10 mouse cellular contexts compared by ENCODE assay signal in genomic region chr5:43818695-43819094, GRCm38 (mm10). TPM values are rescaled to one million over a fixed set of nuclear protein-coding genes. Genes with fewer than 3 reads are reported as not detected.
DNase-seq lines count a peak whose midpoint lies in the region; ATAC-seq and TF ChIP-seq lines count a peak whose summit lies in the region.
"Had no signal": no experiment of that assay in that cellular context is flagged by ENCODE, and none has a peak within 500 bp of the region (broad histone marks: within the 10 kb centered on the region; RNA-seq: fewer than 3 reads in every experiment).

Bst1 (plus strand) TSS chr5:43818885.

- ATAC-seq in embryonic facial prominence, embryonic 14.5 days (ENCODE audit: low read depth) = no peak
- 0 out of 2 replicates have a peak, but pooled peaks have one; percentile 17 for ATAC-seq in midbrain, embryonic 13.5 days
- no peak for ATAC-seq in midbrain, embryonic 16.5 days
- ATAC-seq in lung, embryonic 14.5 days (ENCODE audit: insufficient read depth) = peak; percentile 44; the same call in 1 of the 2 replicates
- ATAC-seq in inflammation-experienced regulatory T-cells, adult 6 months = no peak

- peak; percentile 22 for DNase-seq in embryonic facial prominence, embryonic 14.5 days (ENCODE audit: low spot score)
- DNase-seq in embryonic facial prominence, embryonic 10.5 days (ENCODE audit: low spot score) = no peak
- peak; percentile 44 for DNase-seq in lung, embryonic 14.5 days
- no peak for DNase-seq in cerebellum, postnatal 25 days
- DNase-seq in MN1 (ENCODE audit: low spot score) = no peak
- DNase-seq: gastrocnemius, postnatal 10 days had no signal

- H3K4me3 ChIP-seq in embryonic facial prominence, embryonic 14.5 days (ENCODE audit: low read depth, low read length) = no peak within 1 kb of the TSS
- no peak within 1 kb of the TSS for H3K4me3 ChIP-seq in embryonic facial prominence, embryonic 10.5 days
- no peak within 1 kb of the TSS for H3K4me3 ChIP-seq in midbrain, embryonic 13.5 days (replicated peaks)
- no peak within 1 kb of the TSS for H3K4me3 ChIP-seq in midbrain, embryonic 16.5 days (ENCODE audit: low read depth, low read length)
- no peak within 1 kb of the TSS for H3K4me3 ChIP-seq in lung, embryonic 14.5 days (ENCODE audit: low read depth, low read length)
- H3K4me3 ChIP-seq: hindbrain, embryonic 13.5 days had no signal

- H3K4me2 ChIP-seq in embryonic facial prominence, embryonic 14.5 days (ENCODE audit: low read depth, low read length) = no peak within 1 kb of the TSS
- H3K4me2 ChIP-seq in midbrain, embryonic 13.5 days (replicated peaks) = no peak within 1 kb of the TSS
- no peak within 1 kb of the TSS for H3K4me2 ChIP-seq in midbrain, embryonic 16.5 days (ENCODE audit: low read length)
- no peak within 1 kb of the TSS for H3K4me2 ChIP-seq in lung, embryonic 14.5 days
- H3K4me2 ChIP-seq: hindbrain, embryonic 13.5 days had no signal

- no peak within 1 kb of the TSS for H3K9ac ChIP-seq in embryonic facial prominence, embryonic 14.5 days (ENCODE audit: low read depth, low read length)
- no peak within 1 kb of the TSS for H3K9ac ChIP-seq in midbrain, embryonic 13.5 days (replicated peaks)
- H3K9ac ChIP-seq in midbrain, embryonic 16.5 days (ENCODE audit: low read depth, low read length) = no peak within 1 kb of the TSS
- no peak within 1 kb of the TSS for H3K9ac ChIP-seq in lung, embryonic 14.5 days
- H3K9ac ChIP-seq: hindbrain, embryonic 13.5 days had no signal

- TF ChIP-seq CTCF in lung, embryonic 14.5 days (IDR thresholded peaks at IDR 0.05; ENCODE audit: low read depth) = no peak

- H3K36me3 ChIP-seq in embryonic facial prominence, embryonic 14.5 days (ENCODE audit: control insufficient read depth, insufficient read depth, low read length) = no peaks in the 10 kb centered on the region
- no peaks in the 10 kb centered on the region for H3K36me3 ChIP-seq in embryonic facial prominence, embryonic 10.5 days (replicated peaks)
- H3K36me3 ChIP-seq in midbrain, embryonic 13.5 days = no peaks in the 10 kb centered on the region
- H3K36me3 ChIP-seq in midbrain, embryonic 16.5 days (ENCODE audit: control insufficient read depth, insufficient read depth, low read length) = no peaks in the 10 kb centered on the region
- H3K36me3 ChIP-seq in lung, embryonic 14.5 days (ENCODE audit: insufficient read depth) = no peaks in the 10 kb centered on the region
- H3K36me3 ChIP-seq: hindbrain, embryonic 13.5 days had no signal

- H3K27ac ChIP-seq in embryonic facial prominence, embryonic 14.5 days (replicated peaks; ENCODE audit: low read depth, low read length) = no peak within 1 kb of the TSS
- H3K27ac ChIP-seq in embryonic facial prominence, embryonic 10.5 days (replicated peaks) = no peak within 1 kb of the TSS
- H3K27ac ChIP-seq in midbrain, embryonic 13.5 days = no peak within 1 kb of the TSS
- no peak within 1 kb of the TSS for H3K27ac ChIP-seq in midbrain, embryonic 16.5 days (ENCODE audit: low read length)
- no peak within 1 kb of the TSS for H3K27ac ChIP-seq in lung, embryonic 14.5 days (ENCODE audit: low read depth)
- H3K27ac ChIP-seq: hindbrain, embryonic 13.5 days had no signal

- no peaks in the 10 kb centered on the region for H3K9me3 ChIP-seq in embryonic facial prominence, embryonic 14.5 days (ENCODE audit: control insufficient read depth, low read length)
- no peaks in the 10 kb centered on the region for H3K9me3 ChIP-seq in embryonic facial prominence, embryonic 10.5 days
- H3K9me3 ChIP-seq in midbrain, embryonic 13.5 days = no peaks in the 10 kb centered on the region
- no peaks in the 10 kb centered on the region for H3K9me3 ChIP-seq in midbrain, embryonic 16.5 days (replicated peaks; ENCODE audit: control insufficient read depth, low read length, poor library complexity, severe bottlenecking)
- H3K9me3 ChIP-seq in lung, embryonic 14.5 days (ENCODE audit: low read depth, low read length) = no peaks in the 10 kb centered on the region
- H3K9me3 ChIP-seq: hindbrain, embryonic 13.5 days had no signal

- H3K27me3 ChIP-seq in embryonic facial prominence, embryonic 14.5 days (replicated peaks; ENCODE audit: control insufficient read depth, insufficient read depth, low read length) = no peaks in the 10 kb centered on the region
- H3K27me3 ChIP-seq in embryonic facial prominence, embryonic 10.5 days (replicated peaks; ENCODE audit: low read depth, poor library complexity, severe bottlenecking) = no peaks in the 10 kb centered on the region
- H3K27me3 ChIP-seq in midbrain, embryonic 13.5 days = no peaks in the 10 kb centered on the region
- H3K27me3 ChIP-seq in midbrain, embryonic 16.5 days (ENCODE audit: control insufficient read depth, insufficient read depth, low read depth, low read length) = no peaks in the 10 kb centered on the region
- no peaks in the 10 kb centered on the region for H3K27me3 ChIP-seq in lung, embryonic 14.5 days (ENCODE audit: insufficient read depth, low read length)

- H3K4me1 ChIP-seq in embryonic facial prominence, embryonic 14.5 days (ENCODE audit: control insufficient read depth, insufficient read depth, low read length) = no peaks in the 10 kb centered on the region
- peaks cover 8% of the 10 kb centered on the region for H3K4me1 ChIP-seq in embryonic facial prominence, embryonic 10.5 days
- H3K4me1 ChIP-seq in midbrain, embryonic 13.5 days (replicated peaks) = no peaks in the 10 kb centered on the region
- H3K4me1 ChIP-seq in midbrain, embryonic 16.5 days (ENCODE audit: control insufficient read depth, insufficient read depth, low read length) = no peaks in the 10 kb centered on the region
- 0 out of 2 replicates have a peak, but pooled peaks cover 4% of the 10 kb centered on the region for H3K4me1 ChIP-seq in lung, embryonic 14.5 days (ENCODE audit: insufficient read depth)
- H3K4me1 ChIP-seq: hindbrain, embryonic 13.5 days had no signal

- WGBS in embryonic facial prominence, embryonic 14.5 days = 53% methylated on average over 12 of the region's 12 CpGs
- WGBS in embryonic facial prominence, embryonic 10.5 days = 48% methylated on average over 12 of the region's 12 CpGs
- 55% methylated on average over 12 of the region's 12 CpGs for WGBS in midbrain, embryonic 13.5 days
- WGBS in midbrain, embryonic 16.5 days = 54% methylated on average over 12 of the region's 12 CpGs
- 40% methylated on average over 12 of the region's 12 CpGs for WGBS in lung, embryonic 14.5 days

RNA-seq across cellular contexts. Expression of gene Bst1, which starts in this region (rescaled TPM):
- polyA plus RNA-seq in embryonic facial prominence, embryonic 14.5 days (2014; fragmentation: Nextera tagmentation; extraction: Ambion mirVana) = 0.14 and 0.47 TPM in 2 replicates
- polyA plus RNA-seq in embryonic facial prominence, embryonic 10.5 days (2016; fragmentation: Nextera tagmentation; extraction: Ambion mirVana) = 0.17 TPM in 1 of 2 replicates, not detected in the other
- not detected in 2 replicates for polyA plus RNA-seq in midbrain, embryonic 13.5 days (2015; fragmentation: Nextera tagmentation; extraction: Ambion mirVana)
- polyA plus RNA-seq in midbrain, embryonic 16.5 days (2015; fragmentation: Nextera tagmentation; extraction: Ambion mirVana) = 0.06 TPM in 1 of 2 replicates, not detected in the other
- polyA plus RNA-seq in lung, embryonic 14.5 days (2014; fragmentation: Nextera tagmentation; extraction: Ambion mirVana) = 0.82 and 1.2 TPM in 2 replicates
- under 1 TPM in 2 of 3 experiments, not detected in 1; 0.20 to 0.26 TPM for polyA plus RNA-seq in inflammation-experienced regulatory T-cells, adult 6 months (2017; shearing (Covaris generic))
- polyA plus RNA-seq: hindbrain, embryonic 13.5 days had no signal

Comparison
In these comparisons a context has a peak if more than half of its experiments do, and no peak if none do; other contexts are left out.
1. Peak in DNase-seq in embryonic facial prominence, embryonic 14.5 days; RNA of the gene not detected or under 1 TPM.
2. Peak in ATAC-seq in midbrain, embryonic 13.5 days; RNA of the gene not detected or under 1 TPM.